10 mouse cellular contexts compared by ENCODE assay signal in genomic region chr17:47676581-47676980, GRCm38 (mm10). TPM values are rescaled to one million over a fixed set of nuclear protein-coding genes. Genes with fewer than 3 reads are reported as not detected.
DNase-seq lines count a peak whose midpoint lies in the region; ATAC-seq lines count a peak whose summit lies in the region.
"Had no signal": no experiment of that assay in that cellular context is flagged by ENCODE, and none has a peak within 500 bp of the region (broad histone marks: within the 10 kb centered on the region; RNA-seq: fewer than 3 reads in every experiment).

No protein-coding gene starts in this region.

- H3K4me3 ChIP-seq in midbrain, embryonic 10.5 days: no peak overlapping the region
- H3K4me3 ChIP-seq: embryonic facial prominence, embryonic 15.5 days; midbrain, embryonic 12.5 days had no signal

- 23% methylated on average over 9 of the region's 9 CpGs for WGBS in midbrain, embryonic 10.5 days

- peak; percentile 73 for ATAC-seq in common myeloid progenitor, adult 5-6 weeks (replicated peaks; ENCODE audit: low read depth, poor library complexity, severe bottlenecking)

- H3K4me1 ChIP-seq in midbrain, embryonic 10.5 days: peaks cover 27% of the 10 kb centered on the region

- H3K27me3 ChIP-seq in midbrain, embryonic 10.5 days (ENCODE audit: low read depth, poor library complexity, severe bottlenecking): peaks cover 27% of the 10 kb centered on the region
- no peaks in the 10 kb centered on the region for H3K27me3 ChIP-seq in splenic B cell, adult 2 months (ENCODE audit: control insufficient read depth, insufficient read depth, low read length, poor library complexity, severe bottlenecking)

- no peak overlapping the region; the same call in 1 of the 2 replicates for H3K27ac ChIP-seq in midbrain, embryonic 10.5 days (replicated peaks)
- H3K27ac ChIP-seq: embryonic facial prominence, embryonic 15.5 days; midbrain, embryonic 12.5 days had no signal

- peaks cover 74% of the 10 kb centered on the region for H3K36me3 ChIP-seq in midbrain, embryonic 10.5 days
- peaks cover 2% of the 10 kb centered on the region; the same call in 1 of the 2 replicates for H3K36me3 ChIP-seq in splenic B cell, adult 2 months (ENCODE audit: control insufficient read depth, insufficient read depth, low read length, poor library complexity, severe bottlenecking)

- DNase-seq in left cerebral cortex, adult 18-20 months (ENCODE audit: low spot score in 2 of 2): peak; percentile 76 to 82
- no peak for DNase-seq in left cerebral cortex, adult 11 months (ENCODE audit: low spot score)
- DNase-seq in ZHBTc4 (ENCODE audit: low read depth, low spot score): peak; percentile 84
- peak; percentile 15 to 26 for DNase-seq in gastrocnemius, adult 8-10 months (ENCODE audit: low spot score in 2 of 2)
- peak; percentile 86 to 89 for DNase-seq in layer of hippocampus, postnatal 10 days (ENCODE audit: low spot score in 2 of 2)
- DNase-seq in midbrain, embryonic 10.5 days (ENCODE audit: low spot score): peak; percentile 66
- peak; percentile 73 for DNase-seq in splenic B cell, adult 2 months (ENCODE audit: low read depth, low spot score)

- H3K9me3 ChIP-seq in midbrain, embryonic 10.5 days (replicated peaks): no peaks in the 10 kb centered on the region
- H3K9me3 ChIP-seq: embryonic facial prominence, embryonic 15.5 days; midbrain, embryonic 12.5 days had no signal

RNA-seq across cellular contexts. Expression of gene Tomm6, which starts 11.6 kb away (rescaled TPM):
- 100 to 1,000 TPM; 205 to 227 TPM for total RNA-seq in left cerebral cortex, adult 18-20 months (2021)
- total RNA-seq in common myeloid progenitor, adult 5-6 weeks (2017): 64.8 and 74.6 TPM in 2 replicates
- 100 to 1,000 TPM; 106 to 129 (median 114) TPM for total RNA-seq in gastrocnemius, adult 8-10 months (2022)
- 100 to 1,000 TPM; 221 to 257 TPM for total RNA-seq in layer of hippocampus, postnatal 10 days (2021)
- polyA plus RNA-seq in midbrain, embryonic 10.5 days (2016; fragmentation: Nextera tagmentation; extraction: Ambion mirVana): 363 and 364 TPM in 2 replicates

RNA-seq across cellular contexts. Expression of gene Frs3, which starts 12.2 kb away (rescaled TPM):
- total RNA-seq in left cerebral cortex, adult 18-20 months (2021): 10 to 100 TPM; 32.2 to 37.0 TPM
- 0.92 and 1.6 TPM in 2 replicates for total RNA-seq in common myeloid progenitor, adult 5-6 weeks (2017)
- 1 to 10 TPM; 4.3 to 6.0 (median 5.2) TPM for total RNA-seq in gastrocnemius, adult 8-10 months (2022)
- total RNA-seq in layer of hippocampus, postnatal 10 days (2021): 10 to 100 TPM; 31.2 to 31.4 TPM
- polyA plus RNA-seq in midbrain, embryonic 10.5 days (2016; fragmentation: Nextera tagmentation; extraction: Ambion mirVana): 10.3 and 13.6 TPM in 2 replicates

RNA-seq across cellular contexts. Expression of gene Gm21981, which starts 17.7 kb away (rescaled TPM):
- total RNA-seq in left cerebral cortex, adult 18-20 months (2021): 1 to 10 TPM; 4.1 to 5.3 TPM
- total RNA-seq in common myeloid progenitor, adult 5-6 weeks (2017): 0.10 and 0.41 TPM in 2 replicates
- under 1 TPM in 2 of 4 experiments, not detected in 2; 0.17 to 0.39 TPM for total RNA-seq in gastrocnemius, adult 8-10 months (2022)
- total RNA-seq in layer of hippocampus, postnatal 10 days (2021): 1 to 10 TPM; 4.4 to 5.7 TPM
- polyA plus RNA-seq in midbrain, embryonic 10.5 days (2016; fragmentation: Nextera tagmentation; extraction: Ambion mirVana): 0.44 and 0.48 TPM in 2 replicates

RNA-seq across cellular contexts. Expression of gene Prickle4, which starts 18.0 kb away (rescaled TPM):
- 1 to 10 TPM; 2.5 to 4.5 TPM for total RNA-seq in left cerebral cortex, adult 18-20 months (2021)
- 0.27 and 0.34 TPM in 2 replicates for total RNA-seq in common myeloid progenitor, adult 5-6 weeks (2017)
- total RNA-seq in gastrocnemius, adult 8-10 months (2022): 1 to 10 TPM in 3 of 4 experiments, under 1 TPM in 1; 0.56 to 3.3 (median 2.3) TPM
- total RNA-seq in layer of hippocampus, postnatal 10 days (2021): 1 to 10 TPM; 1.9 to 4.3 TPM
- polyA plus RNA-seq in midbrain, embryonic 10.5 days (2016; fragmentation: Nextera tagmentation; extraction: Ambion mirVana): 0.35 and 0.44 TPM in 2 replicates

RNA-seq across cellular contexts. Expression of gene Usp49, which starts 46.1 kb away (rescaled TPM):
- total RNA-seq in left cerebral cortex, adult 18-20 months (2021): 10 to 100 TPM in 1 of 2 experiments, 1 to 10 TPM in 1; 8.0 to 11.3 TPM
- 4.9 and 11.4 TPM in 2 replicates for total RNA-seq in common myeloid progenitor, adult 5-6 weeks (2017)
- total RNA-seq in gastrocnemius, adult 8-10 months (2022): 1 to 10 TPM; 2.0 to 3.4 (median 3.2) TPM
- total RNA-seq in layer of hippocampus, postnatal 10 days (2021): 10 to 100 TPM; 11.3 to 13.2 TPM
- 4.9 and 7.3 TPM in 2 replicates for polyA plus RNA-seq in midbrain, embryonic 10.5 days (2016; fragmentation: Nextera tagmentation; extraction: Ambion mirVana)

Comparison
In these comparisons a context has a peak if more than half of its experiments do, and no peak if none do; other contexts are left out.
1. RNA of gene Frs3, which starts 12.2 kb away (total RNA-seq): 32.2 to 37.0 TPM in left cerebral cortex, adult 18-20 months and 31.2 to 31.4 TPM in layer of hippocampus, postnatal 10 days; 4.3 to 6.0 TPM in gastrocnemius, adult 8-10 months and 0.92 to 1.6 TPM in common myeloid progenitor, adult 5-6 weeks; every median in the first group is over 4 times any median in the second.